Mouse (Mus musculus) liver, embryonic 11.5 days (tissue): Measurements from ENCODE around the gene Fam166a. TPM values are rescaled to one million over a fixed set of nuclear protein-coding genes. Genes with fewer than 3 reads are reported as not detected.

Experiments used
- ATAC-seq: fragments of 200-750 bp; cut with Nextera tagmentation; replicated peaks from 2 replicates; pipeline ENCODE4 v1.8.0; 2017; ENCODE audit warnings: moderate number of reproducible peaks, mild to moderate bottlenecking, moderate TSS enrichment, moderate library complexity; ENCODE audit not compliant: low FRiP score
- DNase-seq: peaks from one replicate; pipeline ENCODE4 v3.0.0-alpha.2; 2017; ENCODE audit warnings: low spot score
- H3K27ac ChIP-seq: fragments of 300-500 bp; sonication (generic); 2 replicates; pipeline ENCODE4 v1.5.1; 2014; ENCODE audit warnings: mild to moderate bottlenecking, low read depth, low read length, control low read depth
- H3K27me3 ChIP-seq: fragments of 300-500 bp; sonication (generic); replicated peaks from 2 replicates; pipeline ENCODE4 v1.6.1; 2014; ENCODE audit warnings: low read length, mixed read lengths; ENCODE audit not compliant: control insufficient read depth, insufficient read depth
- H3K36me3 ChIP-seq: fragments of 300-500 bp; sonication (generic); 2 replicates; pipeline ENCODE4 v1.6.1; 2014; ENCODE audit warnings: mild to moderate bottlenecking, low read length, moderate library complexity, mixed read lengths; ENCODE audit not compliant: control insufficient read depth, insufficient read depth
- H3K4me1 ChIP-seq: fragments of 300-500 bp; sonication (generic); replicated peaks from 2 replicates; pipeline ENCODE4 v1.6.1; 2014; ENCODE audit warnings: low read length, mixed read lengths; ENCODE audit not compliant: control insufficient read depth, insufficient read depth
- H3K4me2 ChIP-seq: fragments of 300-500 bp; sonication (generic); 2 replicates; pipeline ENCODE4 v1.6.1; 2014; ENCODE audit warnings: mild to moderate bottlenecking, control low read depth, moderate library complexity
- H3K4me3 ChIP-seq: fragments of 300-500 bp; sonication (generic); 2 replicates; pipeline ENCODE4 v1.5.1; 2014; ENCODE audit warnings: low read depth, low read length, control low read depth
- H3K9ac ChIP-seq: fragments of 300-500 bp; sonication (generic); 2 replicates; pipeline ENCODE4 v1.6.1; 2014; ENCODE audit warnings: low read depth, low read length, control low read depth
- H3K9me3 ChIP-seq: fragments of 300-500 bp; sonication (generic); 2 replicates; pipeline ENCODE4 v1.6.1; 2016; ENCODE audit warnings: low read length, inconsistent platforms, mixed read lengths; ENCODE audit not compliant: control insufficient read depth
- WGBS: fragments of 180-500 bp; shearing (Covaris S2); extraction: QIAGEN DNeasy Blood & Tissue Kit; methylation state at CpG from one replicate; pipeline ENCODE4 v1.1.7; 2014; 5-methylcytosine and 5-hydroxymethylcytosine counted together
- polyA plus RNA-seq: library from polyadenylated mRNA; unstranded; fragments of >200 nt; fragmentation: Nextera tagmentation; extraction: Ambion mirVana; gene quantifications from 2 replicates; pipeline ENCODE4 v1.2.1, GENCODE M21; 2014

Gene Fam166a
- polyA plus RNA-seq: 0.45 TPM in 2 replicates

- H3K36me3 ChIP-seq: peaks cover 7% of the 10 kb centered on the region
- no peak for DNase-seq
- no peak for ATAC-seq
- H3K4me2 ChIP-seq: no peak within 1 kb of the TSS
- H3K4me1 ChIP-seq: no peaks in the 10 kb centered on the region; the same call in 1 of the 2 replicates
- H3K4me3 ChIP-seq: no peak within 1 kb of the TSS
- H3K27me3 ChIP-seq: no peaks in the 10 kb centered on the region
- H3K9ac ChIP-seq: no peak within 1 kb of the TSS
- no peaks in the 10 kb centered on the region for H3K9me3 ChIP-seq
- no peak within 1 kb of the TSS for H3K27ac ChIP-seq
These were observed at the start of gene Fam166a for GRCm38 (mm10) chr2:25218445-25218844. Gene Fam166a (plus strand): TSS chr2:25218745.

- ATAC-seq (no peak), DNase-seq (no peak)
- Histone ChIP-seq H3K4me3 (no peak overlapping the region), H3K27me3 (no peaks in the 10 kb centered on the region), H3K4me1 (peaks cover 50% of the 10 kb centered on the region), H3K27ac (no peak overlapping the region), H3K9me3 (no peaks in the 10 kb centered on the region), H3K9ac (no peak overlapping the region), H3K4me2 (no peak overlapping the region), H3K36me3 (no peaks in the 10 kb centered on the region)
- WGBS: 38% methylated on average over 5 of the region's 5 CpGs
These were observed 48.8 kb upstream of the Fam166a start for GRCm38 (mm10) chr2:25169778-25170177.

- Histone ChIP-seq H3K4me2 (no peak overlapping the region), H3K36me3 (no peaks in the 10 kb centered on the region), H3K4me1 (peaks cover 57% of the 10 kb centered on the region), H3K4me3 (no peak overlapping the region), H3K27ac (no peak overlapping the region), H3K9ac (no peak overlapping the region), H3K9me3 (no peaks in the 10 kb centered on the region), H3K27me3 (no peaks in the 10 kb centered on the region)
- 58% methylated on average over 10 of the region's 10 CpGs for WGBS
- no peak for DNase-seq
- no peak for ATAC-seq
These were observed 48.0 kb upstream of the Fam166a start for GRCm38 (mm10) chr2:25170326-25171100.

DNA sequence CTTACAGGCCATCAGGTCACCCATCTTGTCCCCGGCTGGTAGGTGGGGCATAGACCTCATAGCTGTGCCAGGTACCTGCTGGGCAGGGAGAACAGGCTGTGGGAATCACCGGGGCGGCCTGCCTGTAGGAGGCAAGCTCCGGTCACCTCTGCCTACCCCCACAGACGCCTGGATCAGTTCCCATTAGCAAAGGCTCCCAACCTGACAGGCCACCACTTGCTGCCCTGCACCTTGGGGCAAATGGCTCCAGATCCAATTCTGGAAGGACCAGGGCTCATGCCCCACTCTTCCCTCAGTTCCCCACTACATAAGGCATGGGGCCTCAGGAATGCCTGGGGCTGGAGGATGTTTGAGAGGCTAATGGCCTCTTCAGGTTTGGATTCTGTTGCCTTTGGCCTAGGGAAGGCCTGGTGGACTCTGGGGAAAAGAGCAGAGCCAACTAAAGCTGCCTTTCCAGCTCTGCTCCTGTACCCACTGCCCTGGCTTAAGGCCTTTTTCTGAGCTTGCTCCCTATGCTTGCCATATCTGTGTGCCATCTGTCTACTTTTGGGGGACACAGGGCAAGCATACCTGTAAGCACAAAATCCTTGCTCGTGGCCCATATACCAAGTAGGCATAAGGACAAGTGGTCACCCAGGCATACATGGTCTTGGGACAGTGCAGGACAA, 47.3 kb upstream of the Fam166a start:
- Histone ChIP-seq H3K4me3 (no peak overlapping the region), H3K4me1 (peaks cover 64% of the 10 kb centered on the region), H3K36me3 (no peaks in the 10 kb centered on the region), H3K27me3 (no peaks in the 10 kb centered on the region; the same call in 1 of the 2 replicates), H3K4me2 (no peak overlapping the region), H3K9me3 (no peaks in the 10 kb centered on the region), H3K9ac (no peak overlapping the region), H3K27ac (no peak overlapping the region)
- WGBS: 82% methylated on average over 6 of the region's 6 CpGs
- ATAC-seq: no peak
- no peak for DNase-seq

DNA sequence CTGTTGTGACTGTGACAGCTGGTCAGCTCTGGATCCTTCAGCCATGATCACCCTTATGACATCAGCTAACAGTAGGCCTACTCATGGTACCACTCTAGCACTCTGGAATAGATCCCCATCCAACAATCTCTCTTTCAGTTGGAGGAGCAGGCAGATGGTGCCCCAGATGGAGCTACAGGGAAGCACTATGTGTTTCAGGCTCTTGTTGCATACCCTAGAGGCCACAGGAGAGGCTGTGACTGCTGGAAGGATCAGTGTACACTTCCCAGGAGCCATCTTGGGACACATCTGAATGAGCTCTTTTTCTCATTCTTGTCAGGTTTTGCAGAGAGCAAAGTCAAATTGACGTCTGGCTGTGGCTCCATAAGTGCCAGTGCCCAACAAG, 46.8 kb upstream of the Fam166a start:
- H3K4me2 ChIP-seq: no peak overlapping the region
- no peak for ATAC-seq
- WGBS: 70% methylated on average over 1 of the region's 1 CpGs
- H3K4me1 ChIP-seq: peaks cover 65% of the 10 kb centered on the region
- no peaks in the 10 kb centered on the region for H3K36me3 ChIP-seq
- no peaks in the 10 kb centered on the region; the same call in 1 of the 2 replicates for H3K27me3 ChIP-seq
- H3K4me3 ChIP-seq: no peak overlapping the region
- DNase-seq: no peak
- H3K9me3 ChIP-seq: no peaks in the 10 kb centered on the region
- H3K9ac ChIP-seq: no peak overlapping the region
- no peak overlapping the region for H3K27ac ChIP-seq

GRCm38 (mm10) chr2:25172629-25173028, 45.9 kb upstream of the Fam166a start:
- H3K4me3 ChIP-seq: no peak overlapping the region
- no peaks in the 10 kb centered on the region for H3K36me3 ChIP-seq
- 0 out of 2 replicates have a peak overlapping the region, but pooled peaks have one; percentile 30 for H3K9ac ChIP-seq
- DNase-seq (no peak), ATAC-seq (no peak)
- no peak overlapping the region for H3K27ac ChIP-seq
- peaks cover 7% of the 10 kb centered on the region for H3K27me3 ChIP-seq
- WGBS: 49% methylated on average over 8 of the region's 8 CpGs
- H3K4me2 ChIP-seq: no peak overlapping the region
- H3K4me1 ChIP-seq: peaks cover 67% of the 10 kb centered on the region
- H3K9me3 ChIP-seq: no peaks in the 10 kb centered on the region

- Histone ChIP-seq H3K27me3 (peaks cover 14% of the 10 kb centered on the region), H3K4me3 (no peak overlapping the region), H3K4me2 (no peak overlapping the region), H3K27ac (no peak overlapping the region), H3K9me3 (no peaks in the 10 kb centered on the region), H3K36me3 (no peaks in the 10 kb centered on the region), H3K4me1 (peaks cover 69% of the 10 kb centered on the region), H3K9ac (no peak overlapping the region)
- WGBS: 92% methylated on average over 4 of the region's 4 CpGs
- DNase-seq (no peak), ATAC-seq (no peak)
These were observed 44.7 kb upstream of the Fam166a start for GRCm38 (mm10) chr2:25173821-25174220.

GRCm38 (mm10) chr2:25174866-25175689, 43.5 kb upstream of the Fam166a start:
- no peak for DNase-seq
- H3K9me3 ChIP-seq: no peaks in the 10 kb centered on the region
- peak overlapping the region; percentile 36 for H3K27ac ChIP-seq
- H3K27me3 ChIP-seq: peaks cover 26% of the 10 kb centered on the region
- peak overlapping the region; percentile 13 for H3K9ac ChIP-seq
- peaks cover 64% of the 10 kb centered on the region for H3K4me1 ChIP-seq
- H3K4me2 ChIP-seq: peak overlapping the region; percentile 48
- peak; percentile 55 for ATAC-seq
- H3K4me3 ChIP-seq: no peak overlapping the region
- H3K36me3 ChIP-seq: no peaks in the 10 kb centered on the region
- WGBS: 45% methylated on average over 7 of the region's 7 CpGs
